Mouse (Mus musculus) midbrain, embryonic 15.5 days (tissue): ENCODE data around the gene Setd4. TPM values are rescaled to one million over a fixed set of nuclear protein-coding genes. Genes with fewer than 3 reads are reported as not detected.

Experiments used
- ATAC-seq: fragments of 200-750 bp; cut with Nextera tagmentation; replicated peaks from 2 replicates; pipeline ENCODE4 v1.8.0; 2017; ENCODE audit warnings: moderate TSS enrichment
- H3K27ac ChIP-seq: fragments of 300-500 bp; sonication (generic); 2 replicates; pipeline ENCODE4 v1.5.1; 2015; ENCODE audit warnings: mild to moderate bottlenecking, inconsistent platforms
- H3K27me3 ChIP-seq: fragments of 300-500 bp; sonication (generic); replicated peaks from 2 replicates; pipeline ENCODE4 v1.6.1; 2015; ENCODE audit warnings: inconsistent platforms
- H3K36me3 ChIP-seq: fragments of 300-500 bp; sonication (generic); replicated peaks from 2 replicates; pipeline ENCODE4 v1.6.1; 2015; ENCODE audit warnings: inconsistent platforms
- H3K4me1 ChIP-seq: fragments of 300-500 bp; sonication (generic); 2 replicates; pipeline ENCODE4 v1.6.1; 2015; ENCODE audit warnings: inconsistent platforms
- H3K4me2 ChIP-seq: fragments of 300-500 bp; sonication (generic); 2 replicates; pipeline ENCODE4 v1.6.1; 2015; ENCODE audit warnings: inconsistent platforms, mild to moderate bottlenecking, moderate library complexity
- H3K4me3 ChIP-seq: fragments of 300-500 bp; sonication (generic); 2 replicates; pipeline ENCODE4 v1.5.1; 2015; ENCODE audit warnings: mild to moderate bottlenecking, inconsistent platforms
- H3K9ac ChIP-seq: fragments of 300-500 bp; sonication (generic); 2 replicates; pipeline ENCODE4 v1.6.1; 2015; ENCODE audit warnings: mild to moderate bottlenecking, inconsistent platforms
- H3K9me3 ChIP-seq: fragments of 300-500 bp; sonication (generic); 2 replicates; pipeline ENCODE4 v1.6.1; 2016; ENCODE audit warnings: inconsistent platforms
- WGBS: fragments of 180-500 bp; shearing (Covaris S2); methylation state at CpG from one replicate; pipeline ENCODE4 v1.1.7; 2015; ENCODE audit warnings: mixed read lengths; 5-methylcytosine and 5-hydroxymethylcytosine counted together
- polyA plus RNA-seq: library from polyadenylated mRNA; unstranded; fragments of >200 nt; fragmentation: Nextera tagmentation; extraction: Ambion mirVana; gene quantifications from 2 replicates; pipeline ENCODE4 v1.2.1, GENCODE M21; 2015

Gene Setd4
- polyA plus RNA-seq, 1 experiment from 2014 or later: 21.2 TPM

GRCm38 (mm10) chr16:93558499-93558898 is 45.4 kb downstream of the Setd4 start:
- Histone ChIP-seq H3K27me3 (no peaks in the 10 kb centered on the region), H3K4me2 (peak overlapping the region; percentile 24; the same call in 1 of the 2 replicates), H3K9me3 (no peaks in the 10 kb centered on the region), H3K9ac (no peak overlapping the region), H3K27ac (no peak overlapping the region), H3K4me1 (0 out of 2 replicates have a peak, but pooled peaks cover 7% of the 10 kb centered on the region), H3K36me3 (no peaks in the 10 kb centered on the region), H3K4me3 (no peak overlapping the region)
- ATAC-seq: no peak
- 18% methylated on average over 12 of the region's 12 CpGs for WGBS

- Histone ChIP-seq H3K27me3 (no peaks in the 10 kb centered on the region), H3K4me2 (no peak overlapping the region), H3K9me3 (no peaks in the 10 kb centered on the region), H3K4me3 (no peak overlapping the region), H3K27ac (no peak overlapping the region), H3K9ac (no peak overlapping the region), H3K4me1 (0 out of 2 replicates have a peak, but pooled peaks cover 7% of the 10 kb centered on the region), H3K36me3 (no peaks in the 10 kb centered on the region)
- ATAC-seq: no peak
- 71% methylated on average over 8 of the region's 8 CpGs for WGBS
These were observed 46.2 kb downstream of the Setd4 start for GRCm38 (mm10) chr16:93557646-93558045.

GRCm38 (mm10) chr16:93552686-93553513 is 51.0 kb downstream of the Setd4 start:
- ATAC-seq: no peak
- no peaks in the 10 kb centered on the region for H3K27me3 ChIP-seq
- H3K36me3 ChIP-seq: no peaks in the 10 kb centered on the region
- H3K27ac ChIP-seq: no peak overlapping the region
- H3K9ac ChIP-seq: no peak overlapping the region
- H3K4me2 ChIP-seq: no peak overlapping the region
- WGBS: 84% methylated on average over 12 of the region's 12 CpGs
- H3K4me3 ChIP-seq: no peak overlapping the region
- H3K9me3 ChIP-seq: no peaks in the 10 kb centered on the region
- no peaks in the 10 kb centered on the region for H3K4me1 ChIP-seq

- Histone ChIP-seq H3K27ac (no peak overlapping the region), H3K9me3 (no peaks in the 10 kb centered on the region), H3K27me3 (no peaks in the 10 kb centered on the region), H3K4me3 (no peak overlapping the region), H3K4me1 (no peaks in the 10 kb centered on the region), H3K9ac (no peak overlapping the region), H3K4me2 (no peak overlapping the region), H3K36me3 (no peaks in the 10 kb centered on the region)
- WGBS: 58% methylated on average over 10 of the region's 10 CpGs
- ATAC-seq: no peak
These were observed 54.6 kb downstream of the Setd4 start for GRCm38 (mm10) chr16:93549287-93549686.

GRCm38 (mm10) chr16:93548045-93548444 is 55.8 kb downstream of the Setd4 start:
- Histone ChIP-seq H3K27ac (no peak overlapping the region), H3K9me3 (no peaks in the 10 kb centered on the region), H3K9ac (no peak overlapping the region), H3K4me3 (no peak overlapping the region), H3K4me1 (no peaks in the 10 kb centered on the region), H3K36me3 (no peaks in the 10 kb centered on the region), H3K4me2 (no peak overlapping the region), H3K27me3 (no peaks in the 10 kb centered on the region)
- no peak for ATAC-seq
- WGBS: 77% methylated on average over 2 of the region's 2 CpGs

GRCm38 (mm10) chr16:93547122-93547521 is 56.7 kb downstream of the Setd4 start:
- H3K4me3 ChIP-seq: no peak overlapping the region
- WGBS: 67% methylated on average over 3 of the region's 3 CpGs
- no peaks in the 10 kb centered on the region for H3K27me3 ChIP-seq
- H3K4me2 ChIP-seq: no peak overlapping the region
- no peak overlapping the region for H3K27ac ChIP-seq
- H3K9me3 ChIP-seq: no peaks in the 10 kb centered on the region
- H3K36me3 ChIP-seq: no peaks in the 10 kb centered on the region
- no peak overlapping the region for H3K9ac ChIP-seq
- no peak for ATAC-seq
- H3K4me1 ChIP-seq: no peaks in the 10 kb centered on the region

- Histone ChIP-seq H3K9ac (no peak overlapping the region), H3K4me3 (no peak overlapping the region), H3K27ac (no peak overlapping the region), H3K9me3 (no peaks in the 10 kb centered on the region), H3K36me3 (no peaks in the 10 kb centered on the region), H3K4me1 (no peaks in the 10 kb centered on the region), H3K4me2 (no peak overlapping the region), H3K27me3 (no peaks in the 10 kb centered on the region)
- ATAC-seq: no peak
- 84% methylated on average over 12 of the region's 12 CpGs for WGBS
These were observed 57.4 kb downstream of the Setd4 start for GRCm38 (mm10) chr16:93546354-93546965.

GRCm38 (mm10) chr16:93544931-93545330 is 58.9 kb downstream of the Setd4 start:
- H3K4me2 ChIP-seq: no peak overlapping the region
- no peak overlapping the region for H3K27ac ChIP-seq
- ATAC-seq: no peak
- H3K4me3 ChIP-seq: no peak overlapping the region
- no peaks in the 10 kb centered on the region for H3K4me1 ChIP-seq
- no peaks in the 10 kb centered on the region for H3K27me3 ChIP-seq
- no peaks in the 10 kb centered on the region for H3K36me3 ChIP-seq
- 84% methylated on average over 4 of the region's 4 CpGs for WGBS
- H3K9me3 ChIP-seq: no peaks in the 10 kb centered on the region
- H3K9ac ChIP-seq: no peak overlapping the region

- ATAC-seq: peak; percentile 63
- Histone ChIP-seq H3K27ac (no peak overlapping the region), H3K9me3 (no peaks in the 10 kb centered on the region), H3K4me2 (0 out of 2 replicates have a peak overlapping the region, but pooled peaks have one; percentile 9), H3K9ac (no peak overlapping the region), H3K4me1 (no peaks in the 10 kb centered on the region), H3K27me3 (no peaks in the 10 kb centered on the region), H3K4me3 (no peak overlapping the region), H3K36me3 (no peaks in the 10 kb centered on the region)
- 2% methylated on average over 8 of the region's 8 CpGs for WGBS
These were observed 60.2 kb downstream of the Setd4 start for GRCm38 (mm10) chr16:93543704-93544103.

- H3K4me2 ChIP-seq: no peak overlapping the region
- H3K4me3 ChIP-seq: no peak overlapping the region
- H3K9me3 ChIP-seq: no peaks in the 10 kb centered on the region
- no peaks in the 10 kb centered on the region for H3K4me1 ChIP-seq
- no peaks in the 10 kb centered on the region for H3K27me3 ChIP-seq
- H3K9ac ChIP-seq: no peak overlapping the region
- WGBS: 70% methylated on average over 3 of the region's 3 CpGs
- ATAC-seq: no peak
- H3K27ac ChIP-seq: no peak overlapping the region
- H3K36me3 ChIP-seq: no peaks in the 10 kb centered on the region
These were observed 64.0 kb downstream of the Setd4 start for GRCm38 (mm10) chr16:93539891-93540290.

GRCm38 (mm10) chr16:93535151-93535853 is 68.6 kb downstream of the Setd4 start:
- WGBS: 86% methylated on average over 6 of the region's 6 CpGs
- Histone ChIP-seq H3K27me3 (no peaks in the 10 kb centered on the region), H3K4me2 (no peak overlapping the region), H3K27ac (no peak overlapping the region), H3K4me3 (no peak overlapping the region), H3K36me3 (no peaks in the 10 kb centered on the region), H3K4me1 (no peaks in the 10 kb centered on the region), H3K9me3 (no peaks in the 10 kb centered on the region), H3K9ac (no peak overlapping the region)
- ATAC-seq: no peak
